Mouse (Mus musculus): ENCODE data around the gene Pde4d. TPM values are rescaled to one million over a fixed set of nuclear protein-coding genes. Genes with fewer than 3 reads are reported as not detected.

Pde4d gene
- polyA plus RNA-seq, 1 experiment from 2014 or later: 9.8 TPM

- no peaks in the 10 kb centered on the region for H3K9me3 ChIP-seq
- peaks cover 16% of the 10 kb centered on the region for H3K4me1 ChIP-seq
- no peaks in the 10 kb centered on the region for H3K27me3 ChIP-seq (ENCODE audit: poor library complexity, severe bottlenecking)
- no peaks in the 10 kb centered on the region for H3K36me3 ChIP-seq (replicated peaks)
- no peak overlapping the region for H3K4me3 ChIP-seq
- DNase-seq (ENCODE audit: extremely low spot score, low spot score): no peak
- H3K27ac ChIP-seq: no peak overlapping the region
- 57% methylated on average over 4 of the region's 4 CpGs for whole genome bisulfite sequencing
Measured at GRCm38 (mm10) chr13:109491829-109492228, 1042.1 kb downstream of the Pde4d start.

- 91% methylated on average over 9 of the region's 9 CpGs for WGBS
- H3K36me3 ChIP-seq (replicated peaks): no peaks in the 10 kb centered on the region
- no peaks in the 10 kb centered on the region for H3K27me3 ChIP-seq (ENCODE audit: poor library complexity, severe bottlenecking)
- no peaks in the 10 kb centered on the region for H3K9me3 ChIP-seq
- peaks cover 7% of the 10 kb centered on the region; the same call in 1 of the 2 replicates for H3K4me1 ChIP-seq
- H3K4me3 ChIP-seq: no peak overlapping the region
- no peak for DNase-seq (ENCODE audit: extremely low spot score, low spot score)
- no peak overlapping the region for H3K27ac ChIP-seq
Measured at GRCm38 (mm10) chr13:109500336-109500735, 1050.6 kb downstream of the Pde4d start.

- 89% methylated on average over 7 of the region's 7 CpGs for WGBS
- H3K9me3 ChIP-seq: no peaks in the 10 kb centered on the region
- no peak overlapping the region for H3K4me3 ChIP-seq
- DNase-seq (ENCODE audit: extremely low spot score, low spot score): no peak
- no peak overlapping the region for H3K27ac ChIP-seq
- no peaks in the 10 kb centered on the region for H3K27me3 ChIP-seq (ENCODE audit: poor library complexity, severe bottlenecking)
- H3K4me1 ChIP-seq: peaks cover 7% of the 10 kb centered on the region; the same call in 1 of the 2 replicates
- no peaks in the 10 kb centered on the region for H3K36me3 ChIP-seq (replicated peaks)
Measured at GRCm38 (mm10) chr13:109502796-109503195, 1053.0 kb downstream of the Pde4d start.

GRCm38 (mm10) chr13:109506754-109507153, 1057.0 kb downstream of the Pde4d start:
- H3K36me3 ChIP-seq (replicated peaks): no peaks in the 10 kb centered on the region
- no peak overlapping the region for H3K27ac ChIP-seq
- 93% methylated on average over 7 of the region's 7 CpGs for WGBS
- H3K4me1 ChIP-seq: no peaks in the 10 kb centered on the region
- H3K27me3 ChIP-seq (ENCODE audit: poor library complexity, severe bottlenecking): no peaks in the 10 kb centered on the region
- H3K9me3 ChIP-seq: no peaks in the 10 kb centered on the region
- no peak overlapping the region for H3K4me3 ChIP-seq
- DNase-seq (ENCODE audit: extremely low spot score, low spot score): no peak

- DNase-seq (ENCODE audit: extremely low spot score, low spot score): no peak
Measured at GRCm38 (mm10) chr13:109508472-109508871, 1058.7 kb downstream of the Pde4d start.

GRCm38 (mm10) chr13:109518194-109518593, 1068.4 kb downstream of the Pde4d start:
- Histone ChIP-seq H3K27me3 (ENCODE audit: poor library complexity, severe bottlenecking) (no peaks in the 10 kb centered on the region), H3K36me3 (replicated peaks) (no peaks in the 10 kb centered on the region), H3K4me1 (peaks cover 5% of the 10 kb centered on the region), H3K27ac (no peak overlapping the region), H3K4me3 (no peak overlapping the region), H3K9me3 (no peaks in the 10 kb centered on the region)
- 84% methylated on average over 1 of the region's 1 CpGs for WGBS
- DNase-seq (ENCODE audit: extremely low spot score, low spot score): no peak

More at GRCm38 (mm10) chr13:109508472-109508871, 1058.7 kb downstream of the Pde4d start:
- Histone ChIP-seq H3K36me3 (replicated peaks) (no peaks in the 10 kb centered on the region), H3K27ac (no peak overlapping the region), H3K27me3 (ENCODE audit: poor library complexity, severe bottlenecking) (no peaks in the 10 kb centered on the region), H3K4me3 (no peak overlapping the region), H3K9me3 (no peaks in the 10 kb centered on the region), H3K4me1 (no peaks in the 10 kb centered on the region)
- WGBS: 88% methylated on average over 4 of the region's 4 CpGs

- WGBS: 48% methylated on average over 3 of the region's 3 CpGs
Measured at GRCm38 (mm10) chr13:109519485-109519884, 1069.7 kb downstream of the Pde4d start.

GRCm38 (mm10) chr13:109519966-109520646, 1070.4 kb downstream of the Pde4d start:
- Histone ChIP-seq H3K36me3 (replicated peaks) (no peaks in the 10 kb centered on the region), H3K27ac (no peak overlapping the region), H3K4me3 (no peak overlapping the region), H3K4me1 (peaks cover 5% of the 10 kb centered on the region), H3K27me3 (ENCODE audit: poor library complexity, severe bottlenecking) (no peaks in the 10 kb centered on the region), H3K9me3 (no peaks in the 10 kb centered on the region)
- DNase-seq (ENCODE audit: extremely low spot score, low spot score): no peak
- WGBS: 86% methylated on average over 2 of the region's 2 CpGs

More at GRCm38 (mm10) chr13:109519485-109519884, 1069.7 kb downstream of the Pde4d start:
- no peaks in the 10 kb centered on the region for H3K9me3 ChIP-seq
- no peak for DNase-seq (ENCODE audit: extremely low spot score, low spot score)
- no peaks in the 10 kb centered on the region for H3K36me3 ChIP-seq (replicated peaks)
- H3K4me3 ChIP-seq: no peak overlapping the region
- no peaks in the 10 kb centered on the region for H3K27me3 ChIP-seq (ENCODE audit: poor library complexity, severe bottlenecking)
- H3K27ac ChIP-seq: no peak overlapping the region
- peaks cover 5% of the 10 kb centered on the region for H3K4me1 ChIP-seq

- no peak for DNase-seq (ENCODE audit: extremely low spot score, low spot score)
- H3K36me3 ChIP-seq (replicated peaks): no peaks in the 10 kb centered on the region
- 74% methylated on average over 3 of the region's 3 CpGs for WGBS
Measured at GRCm38 (mm10) chr13:109533838-109534523, 1084.2 kb downstream of the Pde4d start.

GRCm38 (mm10) chr13:109534709-109535284, 1085.0 kb downstream of the Pde4d start:
- Histone ChIP-seq H3K36me3 (replicated peaks) (no peaks in the 10 kb centered on the region), H3K27me3 (ENCODE audit: poor library complexity, severe bottlenecking) (no peaks in the 10 kb centered on the region), H3K9me3 (no peaks in the 10 kb centered on the region), H3K4me1 (peaks cover 14% of the 10 kb centered on the region; the same call in 1 of the 2 replicates), H3K27ac (no peak overlapping the region), H3K4me3 (no peak overlapping the region)
- no peak for DNase-seq (ENCODE audit: extremely low spot score, low spot score)
- 89% methylated on average over 5 of the region's 5 CpGs for WGBS

More at GRCm38 (mm10) chr13:109533838-109534523, 1084.2 kb downstream of the Pde4d start:
- no peak overlapping the region for H3K27ac ChIP-seq
- H3K9me3 ChIP-seq: no peaks in the 10 kb centered on the region
- no peaks in the 10 kb centered on the region for H3K27me3 ChIP-seq (ENCODE audit: poor library complexity, severe bottlenecking)
- H3K4me1 ChIP-seq: peaks cover 15% of the 10 kb centered on the region; the same call in 1 of the 2 replicates
- H3K4me3 ChIP-seq: no peak overlapping the region

GRCm38 (mm10) chr13:109536636-109537035, 1086.9 kb downstream of the Pde4d start:
- Histone ChIP-seq H3K27ac (no peak overlapping the region), H3K4me3 (no peak overlapping the region), H3K36me3 (replicated peaks) (no peaks in the 10 kb centered on the region), H3K27me3 (ENCODE audit: poor library complexity, severe bottlenecking) (no peaks in the 10 kb centered on the region), H3K9me3 (no peaks in the 10 kb centered on the region), H3K4me1 (peaks cover 9% of the 10 kb centered on the region; the same call in 1 of the 2 replicates)
- no peak for DNase-seq (ENCODE audit: extremely low spot score, low spot score)
- WGBS: 69% methylated on average over 4 of the region's 4 CpGs

GRCm38 (mm10) chr13:109539371-109539770, 1089.6 kb downstream of the Pde4d start:
- no peak for DNase-seq (ENCODE audit: extremely low spot score, low spot score)
- H3K4me1 ChIP-seq: 0 out of 2 replicates have a peak, but pooled peaks cover 3% of the 10 kb centered on the region
- H3K27ac ChIP-seq: no peak overlapping the region
- H3K36me3 ChIP-seq (replicated peaks): no peaks in the 10 kb centered on the region
- H3K4me3 ChIP-seq: no peak overlapping the region
- 58% methylated on average over 3 of the region's 3 CpGs for WGBS
- H3K9me3 ChIP-seq: no peaks in the 10 kb centered on the region
- no peaks in the 10 kb centered on the region for H3K27me3 ChIP-seq (ENCODE audit: poor library complexity, severe bottlenecking)

GRCm38 (mm10) chr13:109544646-109545045, 1094.9 kb downstream of the Pde4d start:
- 84% methylated on average over 4 of the region's 4 CpGs for WGBS
- no peak overlapping the region for H3K4me3 ChIP-seq

More at GRCm38 (mm10) chr13:109544646-109545045, 1094.9 kb downstream of the Pde4d start:
- no peaks in the 10 kb centered on the region for H3K4me1 ChIP-seq
- H3K27ac ChIP-seq: no peak overlapping the region
- no peaks in the 10 kb centered on the region for H3K27me3 ChIP-seq (ENCODE audit: poor library complexity, severe bottlenecking)
- H3K36me3 ChIP-seq (replicated peaks): no peaks in the 10 kb centered on the region
- no peak for DNase-seq (ENCODE audit: extremely low spot score, low spot score)
- no peaks in the 10 kb centered on the region for H3K9me3 ChIP-seq

Measured in forebrain, embryonic 10.5 days (tissue).